Mouse (Mus musculus): Measurements from ENCODE around the gene Mapre3. TPM values are rescaled to one million over a fixed set of nuclear protein-coding genes. Genes with fewer than 3 reads are reported as not detected.

The Mapre3 gene
- polyA plus RNA-seq, 1 experiment: 81.8 TPM

- no peak overlapping the region for H3K4me3 ChIP-seq (replicated peaks; ENCODE audit: extremely low read depth, low read depth, low read length)
- DNase-seq: no peak
- TF ChIP-seq CTCF (IDR thresholded peaks at IDR 0.05; ENCODE audit: insufficient read depth, low read length) (no peak), POLR2A (IDR thresholded peaks at IDR 0.05; ENCODE audit: borderline replicate concordance, extremely low read depth, low read depth, low read length) (no peak)
- WGBS: 62% methylated on average over 5 of the region's 5 CpGs
- H3K4me1 ChIP-seq (ENCODE audit: control insufficient read depth, insufficient read depth, low read length): peaks cover 3% of the 10 kb centered on the region; the same call in 1 of the 2 replicates
Measured at GRCm38 (mm10) chr5:30822689-30823088, 8.2 kb downstream of the Mapre3 start.

GRCm38 (mm10) chr5:30823091-30823490 is 8.7 kb downstream of the Mapre3 start:
- DNase-seq: no peak
- Histone ChIP-seq H3K4me3 (replicated peaks; ENCODE audit: extremely low read depth, low read depth, low read length) (no peak overlapping the region), H3K4me1 (ENCODE audit: control insufficient read depth, insufficient read depth, low read length) (peaks cover 3% of the 10 kb centered on the region; the same call in 1 of the 2 replicates)
- WGBS: 79% methylated on average over 3 of the region's 3 CpGs
- TF ChIP-seq CTCF (IDR thresholded peaks at IDR 0.05; ENCODE audit: insufficient read depth, low read length): no peak
- no peak for TF ChIP-seq POLR2A (IDR thresholded peaks at IDR 0.05; ENCODE audit: borderline replicate concordance, extremely low read depth, low read depth, low read length)

DNA sequence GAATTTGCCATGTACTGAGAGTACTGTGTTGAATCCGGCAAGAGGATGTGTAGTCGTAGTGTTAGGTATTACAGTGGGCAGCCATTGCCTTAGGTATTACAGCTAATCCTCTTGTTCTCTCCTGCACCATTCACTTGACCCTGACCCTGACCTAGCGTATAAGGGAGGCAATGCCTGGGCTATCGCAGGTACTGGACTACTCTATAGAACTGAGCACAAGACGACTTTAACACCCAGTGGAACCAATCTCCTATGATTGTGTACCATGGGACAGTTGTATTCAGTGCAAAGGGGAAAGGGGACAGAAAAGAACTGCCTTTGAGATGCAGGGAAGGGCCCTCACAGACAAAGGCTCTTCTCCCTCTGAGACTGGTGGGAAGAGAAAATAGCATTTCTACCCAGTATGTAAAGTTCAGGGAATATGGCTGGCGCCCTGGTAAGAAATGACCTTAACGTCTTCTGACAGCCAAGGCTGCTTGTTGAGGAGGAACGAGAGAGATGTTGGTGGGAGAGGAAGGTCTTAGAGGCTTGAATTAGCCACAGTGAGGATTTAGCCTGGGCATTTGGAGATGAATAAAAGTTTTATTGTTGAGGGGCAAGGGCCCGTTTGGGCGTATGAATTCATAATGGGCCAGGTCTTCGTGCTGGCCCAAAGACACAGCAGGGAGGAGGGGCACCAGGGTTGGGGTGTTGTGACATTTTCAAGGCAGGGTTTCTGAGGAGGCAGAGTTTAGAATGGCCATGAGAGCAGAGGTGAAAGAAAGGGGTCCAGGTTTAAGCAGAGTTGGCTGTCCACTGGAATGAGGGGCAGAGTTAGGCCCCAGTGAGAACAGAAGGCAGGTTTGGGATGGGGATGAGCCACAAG is 9.9 kb downstream of the Mapre3 start:
- TF ChIP-seq POLR2A (IDR thresholded peaks at IDR 0.05; ENCODE audit: borderline replicate concordance, extremely low read depth, low read depth, low read length) (no peak), CTCF (IDR thresholded peaks at IDR 0.05; ENCODE audit: insufficient read depth, low read length) (no peak)
- 92% methylated on average over 11 of the region's 11 CpGs for WGBS
- peaks cover 3% of the 10 kb centered on the region; the same call in 1 of the 2 replicates for H3K4me1 ChIP-seq (ENCODE audit: control insufficient read depth, insufficient read depth, low read length)
- H3K4me3 ChIP-seq (replicated peaks; ENCODE audit: extremely low read depth, low read depth, low read length): no peak overlapping the region
- DNase-seq: no peak

- no peak for DNase-seq
- WGBS: 68% methylated on average over 10 of the region's 10 CpGs
- Histone ChIP-seq H3K4me1 (ENCODE audit: control insufficient read depth, insufficient read depth, low read length) (peaks cover 3% of the 10 kb centered on the region; the same call in 1 of the 2 replicates), H3K4me3 (replicated peaks; ENCODE audit: extremely low read depth, low read depth, low read length) (no peak overlapping the region)
- TF ChIP-seq POLR2A (IDR thresholded peaks at IDR 0.05; ENCODE audit: borderline replicate concordance, extremely low read depth, low read depth, low read length): no peak
- TF ChIP-seq CTCF (IDR thresholded peaks at IDR 0.05; ENCODE audit: insufficient read depth, low read length): no peak
Measured at GRCm38 (mm10) chr5:30825166-30825565, 10.7 kb downstream of the Mapre3 start.

GRCm38 (mm10) chr5:30825821-30826220 is 11.4 kb downstream of the Mapre3 start:
- peaks cover 3% of the 10 kb centered on the region; the same call in 1 of the 2 replicates for H3K4me1 ChIP-seq (ENCODE audit: control insufficient read depth, insufficient read depth, low read length)
- H3K4me3 ChIP-seq (replicated peaks; ENCODE audit: extremely low read depth, low read depth, low read length): no peak overlapping the region
- 65% methylated on average over 6 of the region's 6 CpGs for WGBS
- TF ChIP-seq CTCF (IDR thresholded peaks at IDR 0.05; ENCODE audit: insufficient read depth, low read length) (no peak), POLR2A (IDR thresholded peaks at IDR 0.05; ENCODE audit: borderline replicate concordance, extremely low read depth, low read depth, low read length) (no peak)
- DNase-seq: no peak

DNA sequence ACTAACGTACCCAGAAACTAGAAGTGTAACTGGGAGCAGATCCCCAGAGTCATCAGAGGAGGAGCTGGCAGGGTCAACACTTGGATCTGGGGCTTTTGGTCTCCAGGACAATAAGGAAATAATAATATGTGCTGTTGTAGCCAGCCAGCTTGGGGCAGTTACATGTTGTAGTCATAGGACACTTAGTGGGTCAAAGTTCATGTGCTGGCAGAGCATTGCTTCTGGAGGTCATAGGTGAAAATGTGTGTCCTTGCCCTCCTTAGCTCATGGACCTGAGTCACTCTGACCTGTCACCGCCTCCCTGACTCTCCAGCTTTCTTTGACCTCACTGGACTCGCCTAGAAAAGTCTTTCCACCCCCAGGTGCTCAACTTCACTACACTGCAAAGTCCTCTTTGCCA is 19.0 kb downstream of the Mapre3 start:
- no peak for DNase-seq
- H3K4me1 ChIP-seq (ENCODE audit: control insufficient read depth, insufficient read depth, low read length): no peaks in the 10 kb centered on the region
- no peak overlapping the region for H3K4me3 ChIP-seq (replicated peaks; ENCODE audit: extremely low read depth, low read depth, low read length)
- 89% methylated on average over 3 of the region's 3 CpGs for WGBS
- TF ChIP-seq CTCF (IDR thresholded peaks at IDR 0.05; ENCODE audit: insufficient read depth, low read length) (no peak), POLR2A (IDR thresholded peaks at IDR 0.05; ENCODE audit: borderline replicate concordance, extremely low read depth, low read depth, low read length) (no peak)

- TF ChIP-seq CTCF (IDR thresholded peaks at IDR 0.05; ENCODE audit: insufficient read depth, low read length): no peak
- TF ChIP-seq POLR2A (IDR thresholded peaks at IDR 0.05; ENCODE audit: borderline replicate concordance, extremely low read depth, low read depth, low read length): no peak
- no peaks in the 10 kb centered on the region for H3K4me1 ChIP-seq (ENCODE audit: control insufficient read depth, insufficient read depth, low read length)
- DNase-seq: no peak
- 71% methylated on average over 2 of the region's 2 CpGs for WGBS
- H3K4me3 ChIP-seq (replicated peaks; ENCODE audit: extremely low read depth, low read depth, low read length): no peak overlapping the region
Measured at GRCm38 (mm10) chr5:30839731-30840130, 25.3 kb downstream of the Mapre3 start.

- no peak for DNase-seq
- 55% methylated on average over 3 of the region's 3 CpGs for WGBS
- TF ChIP-seq POLR2A (IDR thresholded peaks at IDR 0.05; ENCODE audit: borderline replicate concordance, extremely low read depth, low read depth, low read length) (no peak), CTCF (IDR thresholded peaks at IDR 0.05; ENCODE audit: insufficient read depth, low read length) (no peak)
- Histone ChIP-seq H3K4me1 (ENCODE audit: control insufficient read depth, insufficient read depth, low read length) (no peaks in the 10 kb centered on the region), H3K4me3 (replicated peaks; ENCODE audit: extremely low read depth, low read depth, low read length) (no peak overlapping the region)
Measured at GRCm38 (mm10) chr5:30841896-30842295, 27.5 kb downstream of the Mapre3 start.

- DNase-seq: peak; percentile 69
- 47% methylated on average over 6 of the region's 6 CpGs for WGBS
- TF ChIP-seq POLR2A (IDR thresholded peaks at IDR 0.05; ENCODE audit: borderline replicate concordance, extremely low read depth, low read depth, low read length) (no peak), CTCF (IDR thresholded peaks at IDR 0.05; ENCODE audit: insufficient read depth, low read length) (no peak)
- Histone ChIP-seq H3K4me3 (replicated peaks; ENCODE audit: extremely low read depth, low read depth, low read length) (no peak overlapping the region), H3K4me1 (ENCODE audit: control insufficient read depth, insufficient read depth, low read length) (peaks cover 16% of the 10 kb centered on the region)
Measured at GRCm38 (mm10) chr5:30849891-30850555, 35.6 kb downstream of the Mapre3 start.
